Mouse (Mus musculus) left cerebral cortex, postnatal 14 days (tissue): ENCODE measurements around the gene Il21r. TPM values are rescaled to one million over a fixed set of nuclear protein-coding genes. Genes with fewer than 3 reads are reported as not detected.

ENCODE experiments used
- DNase-seq, 2 experiments: peaks; one replicate each; pipeline ENCODE4 v3.0.0; 2021 to 2022; ENCODE audit warnings: low spot score in 2 of 2, mixed read lengths in 1 of 2
- intact Hi-C: fragments of 180-260 bp; cut with DNase I; formaldehyde crosslinking; loops from one replicate; pipeline ENCODE4 v1.15.1; 2025
- total RNA-seq, 2 experiments: library from RNA; stranded (reverse); gene quantifications; 2 replicates each; pipeline ENCODE4 v1.2.3; 2021

The Il21r gene
- total RNA-seq, 2 experiments from 2014 or later = 0.72 to 1.0 TPM

- DNase-seq = no peak
- intact Hi-C loops = no loop called here
Measured at GRCm38 (mm10) chr7:125597516-125598347, 5.5 kb upstream of the Il21r start.

GRCm38 (mm10) chr7:125599373-125599973, 3.8 kb upstream of the Il21r start:
- no peak for DNase-seq
- intact Hi-C loops = no loop called here

- intact Hi-C loops = no loop called here
- no peak for DNase-seq
Measured at GRCm38 (mm10) chr7:125600136-125600535, 3.1 kb upstream of the Il21r start.

- intact Hi-C loops = no loop called here
- no peak for DNase-seq
Measured at GRCm38 (mm10) chr7:125600612-125601279, 2.5 kb upstream of the Il21r start.

DNA sequence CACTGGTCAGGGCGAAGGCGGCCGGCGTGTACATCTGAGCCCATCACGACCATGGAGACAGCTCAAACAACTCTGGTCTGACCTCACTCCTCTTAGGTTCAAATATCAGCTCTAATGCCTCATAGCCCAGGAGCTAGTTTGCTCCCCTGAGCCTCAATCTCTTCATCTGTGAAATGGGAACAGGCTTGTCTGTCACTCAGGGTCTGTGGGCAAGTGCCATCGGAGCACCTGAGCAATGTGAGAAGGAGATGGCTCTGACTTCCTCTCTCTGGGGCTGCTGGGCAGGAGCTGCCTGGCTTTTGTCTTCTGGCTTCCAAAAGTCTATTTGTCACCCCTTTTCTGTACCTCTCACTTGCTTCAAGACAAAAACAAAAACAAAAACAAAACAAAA, 2.0 kb upstream of the Il21r start:
- intact Hi-C loops = no loop called here

GRCm38 (mm10) chr7:125601821-125602448, 1.3 kb upstream of the Il21r start:
- intact Hi-C loops = no loop called here
- no peak for DNase-seq

More for the DNA sequence above, 2.0 kb upstream of the Il21r start:
- DNase-seq = no peak

DNA sequence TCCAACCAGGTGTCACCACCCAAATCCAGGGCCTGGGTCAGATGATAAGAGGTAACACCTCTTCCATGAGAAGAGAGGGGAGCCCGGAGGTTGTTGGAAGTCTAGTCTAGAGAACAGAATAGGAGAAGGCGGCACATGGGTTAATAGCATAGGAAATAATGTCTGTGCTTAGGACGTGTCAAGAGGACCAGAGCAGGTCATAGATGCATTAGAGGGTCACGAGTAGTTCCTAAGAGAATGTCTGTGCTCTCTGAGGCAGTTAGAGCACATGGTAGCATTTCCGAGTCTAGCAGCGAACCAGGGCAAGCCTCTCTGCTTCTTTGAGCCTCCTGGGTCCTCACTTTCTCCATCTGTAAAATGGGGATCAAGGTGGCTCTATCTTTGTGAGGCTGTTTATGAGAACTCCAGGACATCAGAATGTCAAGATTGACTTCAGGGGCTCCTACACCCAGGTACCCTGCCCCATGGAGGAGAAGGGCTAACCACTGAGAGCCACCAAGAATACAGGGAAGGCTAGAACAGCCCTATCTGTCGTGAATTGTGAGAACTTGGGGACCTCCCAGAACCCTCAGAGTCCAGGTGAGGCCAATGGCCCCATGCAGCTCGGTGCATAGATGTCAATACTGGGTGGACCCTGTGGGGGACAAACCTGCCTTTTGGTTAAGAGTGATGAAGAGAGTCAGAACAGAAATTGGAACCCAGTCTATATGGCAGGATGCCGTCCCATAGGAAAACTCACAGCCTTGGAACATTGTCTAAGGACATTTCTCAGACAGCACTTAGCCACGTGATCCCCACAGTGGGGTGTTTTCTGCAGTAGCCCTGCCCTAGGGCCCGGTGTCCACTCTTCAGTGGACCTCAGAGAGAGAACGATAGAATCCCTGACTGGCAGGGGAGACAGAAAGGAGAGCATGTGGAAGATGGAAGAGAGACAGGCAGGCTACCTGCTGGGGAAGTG, 1.4 kb downstream of the Il21r start:
- no peak for DNase-seq
- intact Hi-C loops = no loop called here

GRCm38 (mm10) chr7:125605725-125606139, 2.5 kb downstream of the Il21r start:
- DNase-seq = no peak
- intact Hi-C loops = no loop called here

GRCm38 (mm10) chr7:125606265-125607164, 3.3 kb downstream of the Il21r start:
- intact Hi-C loops = no loop called here
- no peak for DNase-seq

DNA sequence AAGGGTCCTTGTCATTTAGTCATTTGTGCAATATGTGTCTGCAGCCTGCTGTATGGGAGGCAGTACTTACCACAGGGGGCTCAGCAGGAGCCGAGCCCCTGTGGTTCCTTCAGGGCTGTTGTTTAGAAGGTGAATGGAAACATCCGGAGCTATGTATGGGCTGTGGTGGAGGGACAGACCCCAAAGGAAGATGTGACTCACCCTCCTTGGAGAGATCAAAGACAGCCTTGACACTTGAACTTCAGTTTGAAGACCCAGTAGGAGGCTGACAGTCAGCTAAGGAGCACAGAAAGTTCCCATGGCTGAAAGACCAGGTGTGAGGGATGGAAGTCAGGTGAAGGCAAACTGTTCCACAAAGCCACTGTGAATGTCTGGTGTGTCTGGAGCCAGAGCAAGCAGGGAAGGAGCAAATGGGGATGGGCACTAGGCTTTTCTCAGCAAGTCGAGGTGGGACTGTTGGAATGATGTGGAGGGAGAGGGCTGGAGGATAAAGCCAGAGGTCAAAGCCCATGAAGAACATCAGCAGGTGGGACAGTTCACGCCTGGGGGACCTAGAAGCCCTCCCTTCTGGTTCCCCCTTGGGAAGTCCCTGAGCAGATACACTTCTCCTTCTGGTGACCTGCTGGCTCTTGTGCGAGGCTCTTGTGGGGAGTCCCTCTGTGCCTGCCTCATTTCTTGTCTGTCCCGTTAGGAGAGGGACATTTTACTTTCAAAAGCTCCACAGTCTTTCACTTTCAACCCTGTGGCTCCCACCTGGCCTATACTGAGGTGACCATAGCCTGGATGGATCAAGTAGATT, 4.4 kb downstream of the Il21r start:
- no peak for DNase-seq
- intact Hi-C loops = no loop called here

DNA sequence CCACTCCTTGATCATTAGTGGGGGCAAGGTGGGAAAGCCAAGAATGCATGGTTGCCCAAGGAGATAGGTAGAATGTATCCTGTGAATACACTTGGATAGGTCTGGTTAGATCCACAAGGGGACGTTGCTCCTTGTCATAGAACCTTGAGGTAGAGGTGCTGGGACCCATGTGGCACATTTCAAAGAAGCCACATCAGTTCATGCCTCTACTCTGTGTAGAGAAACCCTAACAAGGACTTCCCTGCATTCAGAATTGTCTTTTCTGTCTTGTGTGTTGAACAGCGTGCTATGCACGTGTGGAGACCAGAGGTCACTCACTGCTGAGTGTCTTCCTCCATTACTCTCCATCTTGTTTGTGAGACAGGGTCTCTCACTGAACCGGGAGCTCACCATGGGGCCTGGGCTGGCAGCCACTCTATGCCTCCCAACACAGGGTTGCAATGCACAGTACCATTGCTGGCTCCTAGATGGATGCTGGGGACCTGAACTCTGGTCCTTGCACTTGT, 5.0 kb downstream of the Il21r start:
- intact Hi-C loops = no loop called here

DNA sequence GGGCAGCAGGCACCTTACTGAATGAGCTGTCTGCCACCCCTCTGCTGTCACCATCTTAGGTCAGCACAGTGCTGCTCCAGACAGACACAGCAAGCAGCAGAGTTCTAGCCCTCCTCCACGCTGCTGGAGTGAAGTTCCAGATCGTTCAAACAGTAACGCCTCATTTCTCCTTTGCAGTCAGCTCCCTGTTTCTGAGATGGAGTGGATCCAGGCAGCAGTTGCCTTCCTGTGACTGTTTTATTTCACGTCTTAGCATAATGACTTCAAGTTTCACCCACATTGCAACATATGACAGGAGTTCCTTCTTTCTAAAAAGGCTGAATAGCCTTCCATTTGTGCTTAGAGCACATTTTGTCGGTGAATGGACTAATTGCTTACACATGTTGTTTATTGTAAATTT, 10.3 kb downstream of the Il21r start:
- intact Hi-C loops = no loop called here
- no peak for DNase-seq

More for the DNA sequence above, 5.0 kb downstream of the Il21r start:
- DNase-seq = no peak

GRCm38 (mm10) chr7:125615453-125615852, 12.2 kb downstream of the Il21r start:
- DNase-seq = no peak
- intact Hi-C loops = no loop called here

GRCm38 (mm10) chr7:125618016-125618415, 14.8 kb downstream of the Il21r start:
- intact Hi-C loops = no loop called here
- no peak for DNase-seq

DNA sequence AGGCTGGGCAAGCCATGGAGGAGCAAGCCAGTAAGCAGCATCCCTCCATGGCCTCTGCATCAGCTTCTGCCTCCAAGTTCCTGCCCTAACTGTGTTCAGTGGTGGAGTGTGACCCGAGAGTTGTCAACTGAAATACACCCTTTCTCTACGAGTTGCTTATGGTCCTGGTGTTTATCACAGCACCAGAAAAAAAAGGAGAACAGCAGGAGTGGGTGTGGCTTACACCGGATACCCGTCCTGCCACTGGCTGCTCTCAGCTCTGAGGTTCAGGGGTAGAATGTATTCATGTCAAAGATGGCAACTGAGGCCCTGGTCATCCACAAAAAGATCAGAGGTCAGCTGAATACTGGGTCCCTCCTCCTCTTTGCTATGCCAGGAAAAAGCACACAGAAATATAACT, 16.8 kb downstream of the Il21r start:
- DNase-seq = no peak
- intact Hi-C loops = no loop called here

GRCm38 (mm10) chr7:125622741-125623685, 19.8 kb downstream of the Il21r start:
- DNase-seq = no peak
- intact Hi-C loops = no loop called here
